Mouse (Mus musculus): ENCODE results near the gene Nfic.
A peak's percentile ranks its signal among the peaks of the same experiment; 100 is the strongest.

The Nfic gene

DNA sequence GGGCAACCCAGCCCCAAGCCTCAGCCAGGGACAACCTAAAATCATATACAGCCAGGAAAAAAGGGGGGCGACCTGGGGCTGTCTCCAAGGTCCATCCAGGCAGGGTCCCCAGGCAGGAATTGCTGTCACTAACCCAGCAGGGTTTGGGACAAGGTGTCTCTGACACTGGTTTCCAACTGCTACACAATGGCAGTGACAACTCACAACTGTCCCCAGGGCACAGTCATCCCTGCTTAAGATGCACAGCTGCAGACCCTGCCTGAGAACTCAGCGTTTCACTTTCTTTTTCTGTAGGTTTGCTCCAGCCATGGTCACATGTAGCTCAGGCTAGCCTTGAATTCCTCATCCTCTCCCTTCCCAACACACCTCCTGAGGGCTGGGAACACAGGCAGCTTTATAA, 26.3 kb downstream of the Nfic start:
- no peak for DNase-seq

DNA sequence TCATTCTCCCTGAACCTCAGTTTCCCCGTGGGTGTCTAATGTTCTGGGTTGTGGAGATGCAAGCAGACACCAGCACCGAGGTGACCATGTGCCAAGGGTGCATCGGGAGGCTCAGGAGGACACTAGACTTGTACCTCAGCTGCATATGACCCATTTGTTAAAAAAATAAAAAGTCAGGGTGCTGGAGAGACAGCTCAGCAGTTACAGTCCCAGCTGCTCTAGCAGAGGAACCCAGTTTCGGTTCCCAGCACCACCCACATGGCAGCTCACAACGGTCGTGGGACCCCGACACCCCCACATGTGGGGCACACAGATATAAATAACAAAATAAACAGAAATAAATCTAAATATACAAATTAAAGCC, 26.9 kb downstream of the Nfic start:
- no peak for DNase-seq

GRCm38 (mm10) chr10:81427804-81428506, 27.5 kb downstream of the Nfic start:
- DNase-seq = no peak

- no peak for DNase-seq
Measured at GRCm38 (mm10) chr10:81427327-81427726, 28.1 kb downstream of the Nfic start.

DNA sequence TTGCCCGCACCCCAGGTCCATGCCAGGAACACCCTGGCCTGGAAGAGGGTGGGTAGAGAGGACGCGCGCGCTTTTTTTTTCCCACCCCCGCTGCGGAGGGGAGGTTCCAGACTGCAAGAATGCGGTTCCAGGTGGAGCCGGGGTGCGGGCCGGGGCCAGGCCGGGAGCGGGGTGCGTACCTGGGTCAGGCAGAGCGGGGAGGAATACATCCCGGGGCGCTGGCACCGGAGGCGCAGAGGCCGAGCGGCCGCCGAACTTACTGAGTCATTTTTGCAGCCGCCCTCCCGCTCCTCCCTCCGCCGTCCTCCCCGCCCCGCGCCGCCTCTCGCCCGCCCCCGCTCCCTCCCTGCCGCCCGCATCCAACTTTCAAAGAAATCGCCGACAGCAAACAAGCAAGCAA, 28.5 kb downstream of the Nfic start:
- no peak for DNase-seq

- DNase-seq = no peak
Measured at GRCm38 (mm10) chr10:81426081-81426671, 29.3 kb downstream of the Nfic start.

GRCm38 (mm10) chr10:81425236-81425850, 30.1 kb downstream of the Nfic start:
- no peak for DNase-seq

DNA sequence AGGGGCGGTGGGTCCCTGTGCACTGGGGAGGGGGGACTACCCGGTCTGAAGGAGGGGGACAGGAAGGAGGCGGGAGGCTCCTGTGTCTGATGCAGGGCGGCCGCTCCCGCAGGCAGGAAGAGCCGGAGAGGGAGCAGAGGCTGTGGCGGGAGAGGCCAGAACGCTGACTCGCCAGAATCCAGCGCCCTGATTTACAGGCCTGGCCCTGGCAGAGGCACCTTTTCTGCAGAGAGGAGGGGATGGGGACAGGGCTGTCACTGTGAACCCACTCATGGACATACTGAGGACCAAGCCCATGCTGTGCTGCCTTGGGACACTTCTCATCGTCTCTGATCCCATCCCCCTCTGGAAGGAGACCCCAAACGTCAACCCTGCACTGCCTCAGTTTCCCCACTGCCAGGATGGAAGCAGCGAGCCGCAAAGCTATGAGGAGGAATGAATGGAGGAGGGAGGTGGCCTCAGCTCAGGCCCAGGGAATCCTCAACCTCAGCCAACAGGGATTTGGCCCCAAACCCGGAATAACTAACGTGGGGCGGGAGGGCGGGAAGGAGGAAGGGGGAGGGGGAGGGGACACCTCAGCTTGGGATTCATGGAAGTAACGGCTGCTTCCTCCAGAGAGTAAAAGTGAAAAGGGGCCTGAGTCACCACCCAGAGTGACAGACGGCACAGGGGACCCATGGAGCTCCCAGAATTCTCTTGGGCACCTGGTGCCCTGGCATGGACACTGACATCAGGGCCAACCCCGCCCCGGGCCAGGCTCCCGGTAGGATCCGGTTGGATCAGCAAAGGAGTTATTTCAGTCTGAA, 31.0 kb downstream of the Nfic start:
- DNase-seq = no peak

DNA sequence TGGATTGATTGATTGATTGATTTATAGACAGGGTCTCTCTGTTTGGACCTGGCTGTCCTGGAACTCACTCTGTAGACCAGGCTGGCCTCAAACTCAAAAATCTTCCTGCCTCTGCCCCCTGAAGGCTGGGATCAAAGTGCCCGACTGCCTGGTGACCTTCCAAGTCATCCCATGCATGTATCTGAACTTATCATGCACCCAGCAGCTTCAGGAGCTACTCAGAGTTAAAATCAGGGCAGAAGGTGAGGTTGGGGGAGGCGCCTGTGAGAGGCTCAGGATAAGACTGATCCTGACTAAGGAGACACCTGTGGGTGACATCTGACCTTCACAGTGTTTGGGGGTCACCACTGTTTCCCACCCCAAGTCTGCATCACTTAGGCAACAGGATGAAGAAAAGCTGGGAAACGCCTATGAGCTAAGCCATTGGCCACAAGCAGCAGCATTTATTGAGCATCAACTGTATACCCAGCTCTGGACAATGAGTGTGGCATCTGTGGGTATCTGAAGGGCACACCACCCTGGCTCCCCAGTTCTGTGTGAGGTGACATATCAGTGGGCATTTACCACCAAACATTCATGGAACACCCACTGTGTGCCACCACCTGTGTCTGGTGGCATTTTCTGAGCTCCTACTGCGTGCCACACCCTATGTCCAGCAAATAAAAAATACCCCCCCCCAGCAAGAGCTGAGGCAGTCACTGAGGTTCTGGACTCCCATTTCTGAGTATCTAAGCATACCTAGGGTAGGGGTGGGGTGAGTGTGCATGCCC, 31.8 kb downstream of the Nfic start:
- no peak for DNase-seq

DNA sequence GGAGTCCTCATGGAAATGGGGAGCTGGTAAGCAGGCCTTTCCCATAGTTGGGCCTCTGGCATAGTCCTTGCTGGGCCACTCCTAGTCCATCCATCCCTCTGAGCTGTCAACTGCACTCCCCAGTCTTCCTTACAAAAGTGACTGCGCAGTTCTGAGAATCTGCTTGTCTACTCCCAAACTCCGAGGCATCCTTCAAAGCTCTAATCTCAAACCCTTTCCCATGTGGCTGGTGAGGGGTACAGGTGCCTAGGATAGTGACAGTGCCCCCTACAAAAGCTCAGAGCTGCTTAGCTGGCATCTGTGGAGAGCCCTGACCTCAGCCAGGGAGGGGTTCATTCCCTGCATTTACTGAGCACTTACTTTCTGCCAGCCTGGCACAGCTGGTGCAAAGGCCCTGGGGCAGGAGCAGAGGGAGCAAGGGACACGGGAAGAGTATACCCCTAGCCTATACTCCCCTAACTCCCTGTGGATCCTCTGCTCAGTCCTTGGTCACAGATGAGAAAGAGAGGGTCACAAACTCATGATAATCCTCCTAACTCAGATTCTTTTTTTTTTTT, 32.7 kb downstream of the Nfic start:
- no peak for DNase-seq

GRCm38 (mm10) chr10:81422191-81422590, 33.2 kb downstream of the Nfic start:
- DNase-seq = no peak

GRCm38 (mm10) chr10:81421797-81422100, 33.7 kb downstream of the Nfic start:
- no peak for DNase-seq

GRCm38 (mm10) chr10:81421041-81421796, 34.2 kb downstream of the Nfic start:
- DNase-seq = no peak

DNA sequence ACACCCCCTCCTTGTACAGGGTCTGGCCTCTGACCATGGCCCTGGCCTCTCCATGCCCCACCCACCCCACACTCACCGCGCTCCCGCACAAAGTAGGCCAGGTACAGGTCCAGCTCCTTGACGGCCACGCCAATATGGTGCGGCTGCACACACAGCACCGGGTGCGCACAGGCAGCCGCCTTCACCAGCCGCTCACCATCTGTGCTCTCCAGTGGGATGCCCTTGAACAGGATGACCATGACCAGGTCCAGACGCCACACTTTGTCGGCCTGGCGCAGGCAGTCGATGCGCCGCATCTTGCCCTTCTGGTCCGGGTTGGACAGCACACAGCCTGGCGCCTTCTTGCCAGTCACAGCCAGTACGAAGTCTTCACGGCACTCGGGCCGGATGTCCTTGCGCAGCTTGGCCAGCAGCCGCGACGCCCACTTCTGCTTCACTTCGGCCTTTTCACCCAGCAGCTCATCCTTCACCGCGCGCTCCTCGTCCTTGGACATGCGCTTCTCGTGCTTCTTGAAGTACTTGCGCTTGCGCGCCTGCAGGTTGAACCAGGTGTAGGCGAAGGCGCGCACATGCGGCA, 35.2 kb downstream of the Nfic start:
- DNase-seq = no peak

DNA sequence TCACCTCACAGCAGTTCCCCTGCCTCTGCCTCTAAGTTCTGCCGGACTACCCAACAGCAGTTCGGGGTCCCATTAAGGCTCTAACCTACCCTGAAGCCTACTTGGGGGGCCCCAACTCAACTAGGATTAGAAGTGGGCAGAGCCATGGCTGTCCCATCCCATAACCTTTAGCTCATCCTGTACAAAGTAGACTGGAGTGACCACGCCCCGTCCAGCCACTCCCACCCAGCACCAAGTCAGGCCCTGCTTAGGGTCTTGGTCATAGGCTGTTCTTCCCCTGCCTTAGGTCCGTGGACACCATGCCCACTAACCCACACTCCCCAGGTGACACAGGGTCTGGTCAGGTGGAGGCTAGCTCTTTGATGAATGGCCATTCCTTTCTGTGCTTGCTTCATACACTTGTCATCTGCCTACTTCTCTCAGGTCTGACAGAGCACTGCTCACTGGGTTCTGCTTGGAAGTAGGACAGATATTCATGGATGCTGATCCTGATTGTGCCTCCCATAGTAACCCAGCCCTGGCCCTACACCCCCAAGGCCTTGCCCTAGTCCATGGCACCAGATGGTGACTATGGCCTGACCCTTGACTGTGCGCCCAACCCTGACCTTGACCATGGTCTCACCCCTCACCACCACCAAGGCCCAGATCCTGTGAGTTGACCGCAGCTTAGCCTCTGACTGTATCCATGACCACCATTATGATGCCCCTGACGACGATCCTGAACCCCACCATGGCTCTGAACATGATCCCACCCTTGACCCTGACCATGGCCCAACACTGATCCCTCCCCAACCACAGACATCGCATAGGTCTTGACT, 36.1 kb downstream of the Nfic start:
- DNase-seq = no peak

GRCm38 (mm10) chr10:81418216-81419070, 37.0 kb downstream of the Nfic start:
- DNase-seq = no peak

DNA sequence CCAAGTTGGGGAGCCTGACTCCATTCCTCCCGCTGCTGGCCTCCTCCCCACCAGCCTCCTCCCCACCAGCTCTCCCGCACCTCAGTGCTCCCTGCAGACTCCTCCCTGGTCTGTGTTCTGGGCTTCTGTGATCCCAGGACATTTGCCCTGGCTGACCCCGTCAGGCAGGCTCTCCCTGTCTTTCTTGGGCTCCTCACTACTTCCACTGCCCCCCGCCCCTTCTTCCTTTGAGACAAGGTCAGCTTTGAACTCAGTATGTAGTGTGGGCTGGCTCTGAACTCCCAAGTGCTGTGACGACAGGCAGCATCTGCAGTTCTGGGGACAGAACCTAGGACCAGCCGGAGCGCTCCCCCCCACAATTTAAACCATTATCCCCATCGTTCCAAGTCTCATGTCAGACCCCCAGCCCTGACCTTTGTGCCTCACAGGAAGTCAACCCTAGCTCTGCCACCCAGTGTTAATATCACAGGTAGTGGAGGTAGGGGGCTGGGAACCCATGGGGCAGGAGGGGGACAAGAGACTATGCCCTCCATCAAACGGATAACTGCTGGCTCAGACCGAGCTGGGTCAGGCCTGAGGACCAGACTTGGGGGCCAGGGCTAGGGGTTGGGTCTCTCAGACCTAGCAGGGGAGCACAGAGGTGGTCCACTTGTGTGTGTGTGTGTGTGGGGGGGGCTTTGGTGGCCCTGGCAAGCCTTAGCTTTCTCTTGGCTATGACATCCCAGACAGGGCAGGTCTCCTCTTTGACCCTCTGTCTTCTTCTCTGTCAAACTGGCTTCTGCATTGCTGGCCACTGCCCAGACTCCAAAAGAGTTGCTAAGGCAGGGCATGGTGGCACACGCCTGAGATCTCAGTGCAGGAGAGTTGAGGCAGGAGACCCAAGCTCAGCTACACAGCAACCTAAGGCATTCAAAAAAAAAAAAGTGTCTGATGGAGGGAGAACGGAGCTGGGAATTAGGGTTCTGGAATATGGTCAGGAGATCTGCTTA, 37.9 kb downstream of the Nfic start:
- DNase-seq = no peak

DNA sequence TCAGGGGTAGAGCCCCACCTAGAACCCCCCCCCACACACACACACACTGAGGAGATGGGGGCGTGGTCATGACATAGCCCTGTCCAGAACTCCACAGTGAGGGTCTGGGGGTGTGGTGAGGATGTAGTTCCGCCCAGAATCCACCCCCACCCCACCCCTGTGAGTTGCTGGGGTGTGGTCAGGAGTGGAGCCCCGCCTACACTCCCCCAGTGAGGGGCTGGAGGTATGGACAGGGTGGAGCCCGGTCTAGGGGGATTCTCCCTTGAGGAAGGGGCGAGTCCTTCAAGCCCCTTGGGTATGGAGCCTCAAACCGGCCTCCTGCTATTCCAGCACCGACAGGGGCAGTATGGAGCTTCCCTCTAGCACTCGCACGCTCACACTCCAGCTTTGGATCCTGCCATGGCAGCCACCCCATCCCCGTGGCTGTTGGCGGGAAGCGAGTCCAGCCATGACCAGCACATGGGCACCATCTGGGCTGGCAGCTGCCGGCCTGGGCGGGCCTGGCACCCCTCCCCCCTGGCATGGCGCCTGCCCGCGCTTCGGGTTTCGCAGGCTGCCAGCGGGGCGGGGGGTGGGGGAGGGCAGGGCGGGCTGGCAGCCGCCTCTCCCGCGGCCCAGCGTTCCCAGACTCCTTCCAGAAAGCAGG, 38.7 kb downstream of the Nfic start:
- peak; percentile 31 for DNase-seq
